Mouse (Mus musculus): ENCODE measurements around the gene Nlrp10. TPM values are rescaled to one million over a fixed set of nuclear protein-coding genes. Genes with fewer than 3 reads are reported as not detected.

Gene Nlrp10
- total RNA-seq (2022) = under 1 TPM; 0.26 to 0.56 (median 0.42) TPM

DNA sequence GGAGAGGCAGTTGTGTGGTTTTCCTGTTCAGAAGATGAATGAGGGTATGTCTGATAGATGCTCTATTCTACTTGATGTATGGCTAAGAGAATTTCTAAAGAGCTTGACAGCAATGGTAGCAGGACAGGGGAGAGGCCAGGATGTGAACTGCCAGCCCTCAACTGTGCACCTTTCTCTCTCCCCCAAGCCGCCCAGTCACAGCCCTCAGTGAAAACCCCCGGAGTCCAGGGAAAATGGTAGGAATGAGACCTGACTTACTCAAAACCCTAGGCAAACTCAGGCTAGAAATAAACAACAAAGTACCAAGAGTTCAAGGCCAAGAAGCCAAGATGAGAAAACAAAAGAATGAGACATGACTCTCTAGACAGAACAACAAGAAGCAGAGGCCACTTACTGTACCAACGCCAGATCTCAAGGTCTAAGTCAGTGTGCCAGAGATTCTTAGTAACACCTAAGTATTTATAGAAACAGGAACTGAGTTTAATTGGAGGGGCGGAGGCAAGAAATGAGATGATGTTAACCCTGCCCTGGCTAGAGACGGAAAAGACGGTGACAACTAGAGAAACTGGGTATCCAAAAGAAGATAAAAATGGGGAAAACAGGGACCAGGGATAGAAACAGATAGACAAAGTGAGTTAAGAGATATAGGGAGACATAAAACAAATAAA lies at the start of gene Nlrp10:
Gene Nlrp10, minus strand, starts transcription at position 453 of the 668 bp plus-strand sequence.
- DNase-seq (ENCODE audit: low spot score in 2 of 2) = no peak

DNA sequence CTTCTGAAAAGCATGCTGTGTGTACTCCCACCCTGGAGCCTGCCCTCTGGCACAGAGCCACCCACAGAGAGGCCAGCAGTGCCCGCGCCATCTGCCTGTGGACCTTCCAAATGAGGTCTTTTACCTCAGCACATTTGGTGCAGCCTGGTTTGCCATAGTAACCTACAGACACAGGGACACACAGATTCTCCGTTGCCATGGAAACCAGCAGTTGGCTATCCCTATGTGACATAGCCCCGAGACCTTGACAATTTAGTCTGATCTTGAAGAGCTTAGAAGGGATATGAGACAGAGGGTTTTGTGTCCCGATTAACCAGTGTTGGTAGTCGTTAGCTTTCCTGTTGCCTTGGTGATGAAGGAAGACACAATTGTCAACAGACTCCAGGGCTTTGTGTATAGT lies 42.3 kb upstream of the Nlrp10 start:
- DNase-seq (ENCODE audit: low spot score in 2 of 2) = no peak

DNA sequence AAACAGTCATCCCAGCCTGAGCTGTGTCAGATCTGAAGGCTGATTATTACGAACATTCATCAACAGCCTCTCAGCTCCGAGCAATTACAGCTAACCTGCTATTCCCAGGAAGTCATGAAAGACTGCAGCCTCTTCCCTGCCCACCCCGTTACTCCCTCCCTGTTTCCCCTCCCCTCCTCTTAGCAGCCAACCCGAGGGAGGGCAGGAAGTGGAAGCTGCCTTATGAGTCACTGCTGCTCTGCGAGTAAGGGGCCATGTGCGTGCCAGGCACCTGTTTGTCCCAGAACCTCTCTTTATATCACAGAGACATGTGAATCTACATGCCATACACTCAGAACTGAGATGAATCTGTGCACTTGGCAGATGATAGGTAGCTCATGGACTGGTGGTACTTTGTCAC lies 38.2 kb upstream of the Nlrp10 start:
- no peak for DNase-seq (ENCODE audit: low spot score in 2 of 2)

DNA sequence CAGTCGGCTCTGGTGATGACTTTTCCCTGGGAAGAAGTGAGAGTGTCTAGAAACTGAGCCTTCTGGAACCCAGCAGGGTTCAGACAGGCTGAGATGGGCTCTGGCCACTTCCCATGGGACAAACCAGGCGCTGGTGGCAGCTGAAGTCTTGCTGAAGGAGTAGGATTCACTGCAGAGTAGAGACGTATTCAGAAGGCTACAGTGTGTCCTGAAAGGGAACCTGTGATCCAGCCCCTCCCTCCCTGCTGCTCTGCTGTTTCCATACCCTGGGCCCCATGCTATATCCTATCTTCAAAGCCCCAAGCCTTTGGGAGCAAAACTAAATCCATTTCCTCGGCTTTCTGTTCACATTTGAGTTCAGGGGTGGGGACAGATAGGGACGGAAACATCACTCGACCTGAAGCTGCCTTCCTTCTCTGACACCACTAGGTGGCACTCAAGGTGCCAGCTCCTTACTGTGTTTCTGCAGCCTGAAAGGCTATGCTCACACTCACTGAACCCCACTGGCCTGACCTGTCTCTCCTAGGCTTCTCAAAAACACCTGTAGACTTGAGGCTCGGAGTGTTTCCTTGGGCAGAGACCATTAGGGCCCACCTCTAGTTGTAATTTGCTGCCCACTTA lies 36.9 kb upstream of the Nlrp10 start:
- DNase-seq (ENCODE audit: low spot score in 2 of 2) = peak in 1 of 2 experiments; percentile 68

DNA sequence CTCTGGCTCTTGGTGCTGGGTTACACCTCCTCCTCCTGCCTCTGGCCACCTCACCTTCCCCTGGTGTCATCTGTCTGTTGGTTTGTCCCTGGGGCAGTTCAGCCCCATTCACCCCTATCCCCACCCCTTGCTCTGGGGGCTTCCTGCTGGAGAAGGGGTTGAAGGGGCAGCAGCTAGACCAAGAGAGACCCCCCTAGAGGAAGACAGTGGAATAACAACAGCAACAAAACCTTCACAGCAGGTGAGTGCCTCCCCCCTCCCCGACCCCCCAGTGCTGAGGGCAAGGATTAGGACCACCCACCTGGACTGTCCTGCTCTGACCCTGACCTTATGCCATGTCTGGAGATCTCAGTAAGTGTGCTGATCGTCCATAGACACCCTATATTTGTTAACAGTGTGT lies 36.0 kb upstream of the Nlrp10 start:
- DNase-seq (ENCODE audit: low spot score in 2 of 2) = no peak

DNA sequence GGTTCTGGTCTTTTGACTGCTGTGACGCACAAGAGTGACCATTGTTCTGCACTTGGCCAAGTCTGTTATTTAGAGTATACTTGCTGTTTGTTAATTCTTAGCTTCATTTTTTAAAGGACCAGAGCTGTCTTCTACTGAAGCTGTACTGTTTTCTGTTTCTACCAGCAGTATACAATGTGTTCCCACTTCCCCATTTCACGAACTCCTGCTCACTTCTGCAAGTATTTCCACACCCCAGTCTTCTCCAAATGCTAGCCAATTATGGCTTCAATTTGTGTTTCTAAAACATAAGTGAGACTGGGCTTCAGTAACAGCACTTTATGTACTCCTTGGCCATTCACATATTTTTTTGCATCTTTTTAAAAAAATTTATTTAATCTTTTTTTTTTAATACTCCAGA lies 27.8 kb upstream of the Nlrp10 start:
- DNase-seq (ENCODE audit: low spot score in 2 of 2) = no peak

DNA sequence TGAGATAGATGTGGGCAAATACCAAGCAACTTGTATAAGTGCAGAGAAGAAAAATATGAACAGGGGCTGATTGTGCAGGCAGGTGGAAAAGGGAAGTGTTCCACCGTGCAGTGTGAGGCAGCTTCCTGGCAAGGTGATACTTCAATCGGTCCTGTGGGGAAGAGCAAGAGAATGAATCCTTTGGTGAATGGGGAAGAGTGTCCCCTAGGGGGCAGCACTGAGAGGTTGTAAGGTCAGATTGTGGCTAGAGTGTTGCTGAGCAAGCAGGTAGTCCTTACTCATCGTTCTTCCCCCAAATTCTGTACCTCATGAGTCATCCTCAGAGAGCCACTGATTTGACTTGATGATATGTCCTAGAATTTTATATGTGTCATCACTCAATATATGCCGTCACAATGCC lies 24.2 kb upstream of the Nlrp10 start:
- DNase-seq (ENCODE audit: low spot score in 2 of 2) = no peak

DNA sequence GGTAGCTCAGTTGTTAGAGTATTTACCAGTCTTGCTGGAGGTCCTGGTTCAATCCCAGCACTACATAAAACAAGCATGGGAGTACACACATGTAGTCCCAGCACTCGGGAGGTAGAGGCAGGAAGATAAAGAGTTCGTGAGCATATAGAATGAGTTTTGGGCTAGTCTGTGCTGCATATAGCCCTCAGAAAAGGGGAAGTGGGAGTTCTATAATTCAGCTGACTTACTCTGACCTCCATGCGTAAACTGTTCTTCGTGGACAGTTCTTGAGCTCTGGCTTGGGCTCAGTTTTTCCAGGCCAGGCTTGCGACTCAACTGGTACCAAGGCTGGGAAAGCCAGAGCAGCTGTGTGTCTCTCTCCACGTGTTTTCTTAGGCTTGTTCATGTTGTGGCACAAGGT lies 22.8 kb upstream of the Nlrp10 start:
- DNase-seq (ENCODE audit: low spot score in 2 of 2) = no peak

DNA sequence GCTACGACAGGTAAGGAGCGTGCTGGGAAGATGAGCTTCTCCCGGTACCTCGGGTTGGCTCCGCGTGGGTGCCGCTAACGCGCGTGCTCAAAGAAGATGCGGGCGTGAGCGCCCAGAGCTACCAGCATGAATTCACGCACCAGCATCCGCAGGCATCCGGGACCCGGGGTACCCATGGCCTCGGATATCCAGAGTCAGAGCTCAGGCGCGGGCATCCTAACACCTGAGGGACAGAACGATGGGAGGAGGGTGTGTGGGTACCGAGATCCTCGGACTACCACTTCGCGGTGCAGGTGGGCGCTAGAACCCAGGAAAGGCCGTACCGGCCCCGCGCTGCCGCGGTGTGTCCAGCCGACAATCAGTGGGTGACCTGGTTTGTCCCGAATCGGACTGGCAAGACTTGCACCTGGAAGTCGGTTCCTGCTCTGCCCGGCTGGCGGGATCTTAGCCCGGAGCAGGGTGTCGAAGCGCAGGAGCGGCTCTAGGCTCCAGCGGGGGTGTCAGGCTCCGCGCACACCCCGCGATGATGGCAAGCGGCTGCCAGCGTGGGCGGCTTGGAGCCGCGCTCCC lies 20.9 kb upstream of the Nlrp10 start:
- peak; percentile 60 to 69 for DNase-seq (ENCODE audit: low spot score in 2 of 2)

DNA sequence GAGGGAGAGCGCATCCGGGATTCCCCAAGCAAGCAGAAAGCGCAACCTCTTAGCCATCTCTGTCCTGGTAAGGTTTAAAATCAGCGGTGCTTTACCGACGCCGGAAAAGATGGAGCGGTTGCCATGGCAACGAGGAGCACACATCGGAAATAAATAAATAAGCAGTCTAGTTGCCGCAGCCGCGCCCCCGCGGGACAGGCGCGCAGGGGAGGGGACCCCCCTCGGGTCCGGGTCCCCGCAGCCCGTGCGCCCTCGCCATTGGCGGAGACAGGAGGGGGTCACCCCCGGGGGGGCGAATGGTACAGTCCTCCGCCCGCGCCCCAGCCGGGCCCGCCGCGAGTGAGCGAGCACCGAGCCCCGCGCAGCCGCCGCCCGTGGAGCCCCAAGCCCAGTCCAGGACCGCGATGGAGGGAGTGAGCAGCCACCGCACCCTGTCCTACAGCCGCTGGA lies 20.4 kb upstream of the Nlrp10 start, which contains the start of gene Tub:
Gene Tub, plus strand, starts transcription at position 27 of the 450 bp plus-strand sequence.
- DNase-seq (ENCODE audit: low spot score in 2 of 2) = peak; percentile 79 to 85

DNA sequence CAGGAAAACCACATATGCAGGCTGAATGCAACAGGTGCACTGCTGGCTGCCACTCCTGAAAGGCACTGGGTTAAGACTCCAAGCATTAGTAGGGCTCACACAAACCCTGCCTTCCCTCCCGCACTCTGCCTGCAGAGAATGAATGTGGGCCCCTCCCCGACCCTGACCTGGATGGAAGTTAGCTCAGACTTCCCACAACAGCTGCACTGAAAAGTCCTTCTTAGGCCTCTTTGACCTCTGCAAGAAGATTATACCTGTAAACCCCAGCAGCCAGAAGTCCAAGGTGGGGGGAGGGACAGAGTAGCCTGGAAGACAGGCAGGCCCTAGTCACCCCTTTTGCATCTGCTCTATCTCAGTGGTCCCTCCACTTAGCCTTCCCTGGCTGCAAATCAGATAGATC lies 19.3 kb upstream of the Nlrp10 start:
- DNase-seq (ENCODE audit: low spot score in 2 of 2) = no peak

DNA sequence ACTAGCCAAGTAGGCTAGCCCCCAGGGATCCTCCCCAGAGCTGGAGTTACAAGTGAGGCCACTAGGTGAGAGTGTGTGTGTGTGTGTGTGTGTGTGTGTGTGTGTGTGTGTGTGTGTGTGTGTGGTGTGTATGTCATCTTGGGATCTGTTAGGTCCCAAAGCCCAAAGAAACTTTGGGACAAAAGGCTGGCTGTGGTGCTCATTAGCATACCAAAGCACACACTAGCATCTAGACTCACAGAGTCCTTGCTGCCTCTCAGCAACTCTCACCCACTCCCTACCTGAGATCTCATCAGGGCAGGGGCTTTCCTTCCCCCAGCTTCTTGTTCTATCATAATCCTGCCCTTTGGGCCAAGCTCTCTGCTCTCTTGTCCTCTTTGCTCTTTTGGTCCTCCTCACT lies 18.6 kb upstream of the Nlrp10 start:
- no peak for DNase-seq (ENCODE audit: low spot score in 2 of 2)

DNA sequence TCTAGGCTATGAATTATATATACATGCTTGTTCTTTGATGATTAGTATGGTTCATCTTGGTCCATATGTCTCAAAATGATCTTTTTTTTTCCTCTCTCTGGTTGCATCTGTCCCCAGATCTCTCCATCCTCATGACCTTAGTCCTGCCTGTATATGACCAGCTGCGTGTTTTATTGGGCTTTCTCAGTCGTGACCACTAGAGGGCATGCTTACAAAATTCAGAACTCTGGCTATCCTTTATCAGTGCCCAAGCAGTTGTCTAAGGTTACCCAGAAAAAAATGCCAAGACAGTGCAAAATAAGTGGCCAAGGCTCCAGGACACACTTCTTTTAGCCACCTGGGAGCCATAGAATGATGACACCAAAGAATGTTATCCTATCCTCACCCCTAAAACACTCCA lies 14.0 kb upstream of the Nlrp10 start:
- no peak for DNase-seq (ENCODE audit: low spot score in 2 of 2)

DNA sequence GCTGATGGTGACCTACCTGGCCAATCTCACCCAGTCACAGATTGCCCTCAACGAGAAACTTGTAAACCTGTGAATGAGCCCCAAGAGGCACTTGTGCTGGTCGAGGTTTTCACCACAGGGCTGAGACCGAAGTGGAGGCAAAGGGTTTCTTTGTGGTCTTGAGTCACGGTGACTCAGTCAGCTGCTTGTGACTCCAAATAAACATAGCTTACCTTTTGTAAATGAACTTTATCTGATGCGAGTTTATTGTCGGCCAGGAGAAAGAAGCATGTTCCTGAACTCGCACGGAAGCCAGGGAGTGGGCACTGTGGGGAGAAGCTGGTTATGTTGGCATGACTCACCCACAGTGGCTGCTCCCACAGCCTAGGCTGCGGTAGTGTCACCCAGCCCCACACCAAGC lies 11.5 kb upstream of the Nlrp10 start:
- no peak for DNase-seq (ENCODE audit: low spot score in 2 of 2)

DNA sequence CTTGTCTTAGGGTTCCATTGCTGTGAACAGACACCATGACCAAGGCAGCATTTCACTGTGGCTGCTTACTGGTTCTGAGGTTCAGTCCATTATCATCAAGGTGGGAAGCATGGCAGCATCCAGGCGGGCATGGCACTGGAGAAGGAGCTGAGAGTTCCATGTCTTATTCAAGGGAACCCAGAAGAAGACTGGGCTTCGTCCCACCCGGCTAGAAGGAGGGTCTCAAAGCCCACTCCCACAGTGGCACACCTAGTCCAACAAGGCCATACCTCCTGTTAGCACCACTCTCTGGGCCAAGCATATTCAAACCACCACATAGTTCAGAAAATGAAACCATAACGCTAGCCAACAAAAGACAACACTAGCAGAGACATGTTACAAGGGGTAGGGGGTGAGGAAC lies 6.6 kb upstream of the Nlrp10 start:
- DNase-seq (ENCODE audit: low spot score in 2 of 2) = no peak

DNA sequence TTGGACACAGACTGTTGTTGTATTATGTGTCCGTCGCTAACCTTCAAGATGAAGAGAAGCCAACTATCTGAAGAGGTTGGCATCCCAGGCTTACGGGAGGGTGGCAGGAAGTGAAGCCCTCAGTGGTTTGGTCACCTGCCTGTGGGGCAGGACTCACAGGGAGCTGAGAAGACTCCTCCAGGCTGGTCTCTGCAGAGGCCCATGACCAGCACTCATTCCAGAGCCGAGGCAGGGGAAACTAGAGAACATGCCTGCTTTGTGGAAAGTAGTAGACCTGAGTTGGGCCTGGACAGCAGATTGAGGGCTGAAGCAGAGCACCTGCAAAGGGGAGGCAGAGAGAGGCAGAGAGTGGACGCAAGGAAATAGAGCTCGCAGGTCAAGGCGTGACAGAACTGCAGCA lies 5.4 kb upstream of the Nlrp10 start:
- no peak for DNase-seq (ENCODE audit: low spot score in 2 of 2)

DNA sequence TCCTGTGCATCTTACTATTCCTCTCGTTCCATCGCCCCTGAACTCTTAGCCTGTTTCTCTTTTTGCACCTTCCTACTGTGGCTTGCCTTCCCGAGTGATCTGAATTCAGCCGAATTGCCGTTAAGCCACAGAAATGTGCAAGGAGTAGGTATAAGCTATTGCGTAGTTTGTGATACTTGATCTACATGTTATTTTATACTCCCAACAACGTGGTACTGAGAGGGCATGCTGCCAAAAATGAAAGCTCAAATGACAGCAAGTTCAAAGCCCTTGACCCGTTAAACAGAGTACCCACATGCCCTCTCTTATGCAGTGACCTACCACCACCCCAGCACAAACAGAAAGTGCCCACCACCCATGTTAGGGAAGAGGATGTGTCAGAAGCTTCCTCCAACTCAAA lies 4.9 kb upstream of the Nlrp10 start:
- DNase-seq (ENCODE audit: low spot score in 2 of 2) = no peak

DNA sequence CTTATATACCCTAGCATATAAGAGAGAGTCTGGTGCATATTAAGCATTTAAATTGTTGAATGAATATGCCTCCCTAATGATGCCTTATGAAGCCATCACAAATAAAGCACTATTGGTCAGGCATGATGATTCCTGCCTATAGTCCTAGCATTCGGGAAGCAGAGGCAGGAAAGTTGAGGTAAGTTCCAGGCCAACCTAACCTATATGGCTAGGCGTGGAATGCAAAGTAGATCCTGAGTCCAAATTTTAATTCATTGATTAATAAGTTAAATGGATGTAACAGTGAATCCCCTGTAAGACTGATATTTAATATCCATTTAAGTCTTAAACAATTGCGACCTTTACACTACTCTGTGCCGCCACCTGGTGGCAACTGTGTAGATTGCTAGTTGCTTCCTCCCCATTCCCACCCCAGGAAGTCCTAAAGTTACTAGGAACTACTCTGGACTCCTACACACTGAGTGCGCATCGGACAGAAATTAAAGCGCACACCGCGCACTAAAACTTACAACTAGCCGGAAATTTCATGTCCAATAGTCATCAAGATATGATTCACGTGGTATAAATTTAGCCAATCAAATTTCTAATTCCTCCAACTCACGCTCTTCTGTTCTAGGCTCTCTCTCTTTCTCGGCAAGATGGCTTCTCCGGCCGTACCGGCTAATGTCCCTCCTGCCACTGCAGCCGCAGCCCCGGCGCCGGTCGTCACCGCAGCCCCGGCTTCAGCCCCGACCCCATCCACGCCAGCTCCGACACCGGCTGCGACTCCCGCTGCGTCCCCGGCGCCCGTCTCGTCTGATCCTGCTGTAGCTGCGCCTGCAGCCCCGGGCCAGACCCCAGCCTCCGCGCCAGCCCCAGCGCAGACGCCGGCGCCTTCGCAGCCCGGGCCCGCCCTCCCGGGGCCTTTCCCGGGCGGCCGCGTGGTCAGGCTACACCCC lies 4.1 kb upstream of the Nlrp10 start, which contains the start of gene Eif3f:
Gene Eif3f, plus strand, starts transcription at position 624 of the 938 bp plus-strand sequence.
- DNase-seq (ENCODE audit: low spot score in 2 of 2) = peak; percentile 96 to 99

DNA sequence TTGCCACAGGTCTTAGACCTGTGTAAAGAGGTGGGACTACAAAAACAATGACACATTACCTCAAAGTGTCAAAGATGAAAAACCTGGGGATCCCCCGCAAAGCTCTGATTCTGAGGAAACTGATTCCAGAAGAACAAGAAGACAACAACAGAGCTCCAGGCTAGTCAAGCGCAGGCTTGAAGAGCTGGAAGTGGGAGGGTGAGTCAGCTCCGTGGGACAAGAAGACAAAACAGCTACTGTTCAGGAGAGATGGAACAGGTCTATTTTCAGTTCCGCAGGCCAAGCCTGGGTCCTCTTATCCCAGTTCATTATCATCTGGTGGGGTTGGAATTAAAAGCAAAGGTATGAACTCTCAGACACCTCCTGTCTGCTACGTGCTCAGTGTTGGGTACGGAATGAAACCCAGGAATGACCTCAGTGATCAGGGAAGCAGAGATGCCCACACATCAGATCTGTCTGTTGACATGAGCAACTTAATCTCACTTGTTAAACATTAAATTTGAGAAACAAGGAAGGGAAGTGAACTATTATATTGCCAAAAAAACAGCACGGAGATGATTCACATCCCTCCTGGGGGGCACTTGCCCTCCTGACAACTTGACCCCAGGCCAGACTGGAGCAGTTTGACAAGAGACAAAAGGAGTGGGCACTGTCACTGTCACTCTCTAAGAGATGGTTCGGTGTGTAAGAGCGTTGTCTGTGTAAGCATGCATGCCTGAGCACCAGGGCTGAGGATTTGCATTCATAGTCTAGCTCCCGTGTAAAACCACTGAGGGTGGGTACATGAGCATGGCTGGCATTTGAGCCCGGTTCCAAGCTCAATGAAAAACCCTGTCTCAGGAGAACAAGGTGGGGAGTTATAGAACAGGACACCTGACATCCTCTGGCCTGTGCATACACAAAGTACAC lies 1.4 kb downstream of the Nlrp10 start:
- no peak for DNase-seq (ENCODE audit: low spot score in 2 of 2)

DNA sequence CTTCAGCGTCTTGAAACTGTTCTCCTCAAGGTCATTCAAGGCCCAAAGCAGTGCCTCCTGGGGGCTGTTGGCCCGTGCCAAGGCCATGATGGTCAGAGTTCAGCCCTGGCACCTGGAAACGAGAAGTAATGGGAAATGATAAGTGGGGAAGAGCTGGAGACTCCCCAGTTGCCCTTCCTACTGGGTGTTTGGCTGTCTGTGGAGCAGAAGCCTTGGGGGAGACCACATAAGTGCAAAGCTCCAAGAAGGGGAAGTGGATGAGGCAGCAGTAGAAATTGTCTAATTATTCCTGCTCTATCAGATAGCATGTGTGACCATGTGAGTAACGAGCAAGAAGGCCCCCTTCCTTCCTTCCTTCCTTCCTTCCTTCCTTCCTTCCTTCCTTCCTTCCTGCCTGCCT lies 2.9 kb downstream of the Nlrp10 start:
- DNase-seq (ENCODE audit: low spot score in 2 of 2) = no peak

DNA sequence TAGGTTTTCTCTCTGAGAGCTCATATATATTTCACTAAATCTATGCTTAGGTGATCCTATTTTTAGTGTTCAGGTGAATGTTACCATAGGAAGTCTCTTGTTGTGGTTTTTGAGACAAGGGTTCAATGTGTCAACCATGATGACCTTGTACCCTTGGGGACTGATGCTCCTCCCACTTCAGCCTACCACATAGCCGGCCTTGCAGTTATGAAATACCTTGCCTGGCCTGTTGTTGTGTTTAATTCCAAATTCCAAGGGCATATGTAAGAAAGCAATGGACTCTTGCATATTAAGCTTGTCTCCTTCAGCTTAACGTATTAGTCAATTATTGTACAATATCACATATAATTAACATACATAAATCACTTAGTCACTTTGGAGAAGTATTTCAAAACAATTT lies 26.0 kb downstream of the Nlrp10 start:
- DNase-seq (ENCODE audit: low spot score in 2 of 2) = no peak
